8 mouse cellular contexts compared by ENCODE assay signal in the genomic region with DNA sequence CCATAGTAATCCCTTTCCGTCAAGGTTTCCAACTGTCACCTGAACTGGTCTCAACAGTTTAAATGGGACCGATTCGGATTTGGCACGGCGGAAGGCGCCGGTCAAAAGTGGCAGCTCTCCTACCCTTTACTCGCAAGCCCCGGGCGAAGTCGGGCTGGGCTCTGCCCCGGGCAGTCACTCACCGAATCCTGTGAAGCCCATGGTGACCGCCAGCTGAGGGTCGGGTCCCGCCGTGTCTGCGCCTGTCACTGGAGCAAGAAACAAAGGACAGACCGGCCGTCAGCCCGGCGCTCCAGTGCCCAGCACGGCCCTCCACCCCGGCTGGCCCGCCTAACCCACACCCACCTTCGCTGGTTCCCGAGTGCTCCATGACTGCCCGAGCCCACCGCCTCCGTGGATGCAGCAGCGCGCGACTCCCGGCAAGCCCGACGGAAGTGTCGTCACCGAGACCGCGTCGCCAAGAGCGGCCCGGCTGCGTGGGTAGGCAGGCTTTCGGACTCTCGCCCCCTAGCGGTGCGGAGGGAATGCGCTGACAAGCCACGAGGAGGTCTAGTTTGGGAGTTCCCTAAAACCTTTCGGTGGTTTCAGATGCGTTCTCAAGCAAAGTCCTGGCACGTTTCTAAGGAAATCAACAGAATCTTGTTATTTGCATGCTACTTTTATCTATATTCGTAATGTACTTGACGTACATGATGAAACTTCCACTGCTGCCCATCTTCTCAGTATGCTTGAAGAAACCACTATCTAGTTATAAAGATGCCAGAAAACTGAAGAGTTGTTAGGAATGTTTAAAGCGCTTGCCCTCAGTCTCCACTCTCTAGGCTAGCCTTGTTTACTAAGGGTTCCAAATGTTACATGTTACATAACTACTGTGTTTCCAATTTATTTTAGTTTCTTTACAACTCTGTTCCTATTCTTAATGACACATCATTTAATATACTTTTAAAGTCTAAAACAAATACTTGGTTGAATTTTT. TPM values are rescaled to one million over a fixed set of nuclear protein-coding genes. Genes with fewer than 3 reads are reported as not detected.
A peak's percentile ranks its signal among the peaks of the same experiment; 100 is the strongest.
DNase-seq lines count a peak whose midpoint lies in the region; ATAC-seq lines count a peak whose summit lies in the region.

A gene (minus strand): TSS at position 436 of the 976 bp plus-strand sequence.

- 2% methylated on average over 56 of the region's 56 CpGs for WGBS in heart, embryonic 10.5 days
- WGBS in kidney, embryonic 15.5 days = 2% methylated on average over 56 of the region's 56 CpGs

- peak; percentile 98 for ATAC-seq in erythroblast, adult 5-6 weeks (replicated peaks; ENCODE audit: low FRiP score, poor library complexity, severe bottlenecking)
- ATAC-seq in kidney, embryonic 15.5 days (replicated peaks; ENCODE audit: low FRiP score) = peak; percentile 95
- peak; percentile 95 for ATAC-seq in monocyte, adult 5-6 weeks (replicated peaks; ENCODE audit: insufficient number of reproducible peaks, low FRiP score, low TSS enrichment, poor library complexity, severe bottlenecking)

- H3K36me3 ChIP-seq in heart, embryonic 10.5 days = peaks cover 19% of the 10 kb centered on the region
- peaks cover 27% of the 10 kb centered on the region for H3K36me3 ChIP-seq in kidney, embryonic 15.5 days

- H3K27me3 ChIP-seq in heart, embryonic 10.5 days (ENCODE audit: insufficient read depth, poor library complexity, severe bottlenecking) = no peaks in the 10 kb centered on the region
- no peaks in the 10 kb centered on the region for H3K27me3 ChIP-seq in kidney, embryonic 15.5 days

- peak within 1 kb of the TSS; percentile 62 for H3K4me2 ChIP-seq in kidney, embryonic 15.5 days

- peak; percentile 100 for DNase-seq in B cell, adult 2 months
- peak; percentile 99 for DNase-seq in brain, adult 2 months (ENCODE audit: low read depth, low spot score)
- DNase-seq in heart, embryonic 10.5 days (ENCODE audit: low spot score) = peak; percentile 95
- peak; percentile 96 for DNase-seq in liver
- peak; percentile 97 to 100 for DNase-seq in spleen, postnatal 4 days (ENCODE audit: low spot score in 2 of 2)

- no peaks in the 10 kb centered on the region for H3K9me3 ChIP-seq in heart, embryonic 10.5 days
- H3K9me3 ChIP-seq in kidney, embryonic 15.5 days (replicated peaks) = no peaks in the 10 kb centered on the region

- H3K27ac ChIP-seq in heart, embryonic 10.5 days = peak within 1 kb of the TSS; percentile 88
- peak within 1 kb of the TSS; percentile 41; the same call in 1 of the 2 replicates for H3K27ac ChIP-seq in kidney, embryonic 15.5 days

- peak within 1 kb of the TSS; percentile 90 for H3K4me3 ChIP-seq in heart, embryonic 10.5 days
- H3K4me3 ChIP-seq in kidney, embryonic 15.5 days (replicated peaks) = peak within 1 kb of the TSS; percentile 91

- peaks cover 4% of the 10 kb centered on the region; the same call in 1 of the 2 replicates for H3K4me1 ChIP-seq in heart, embryonic 10.5 days
- H3K4me1 ChIP-seq in kidney, embryonic 15.5 days = peaks cover 4% of the 10 kb centered on the region

- peak within 1 kb of the TSS; percentile 84 for H3K9ac ChIP-seq in kidney, embryonic 15.5 days

RNA-seq across cellular contexts. Expression of the gene that starts here (rescaled TPM):
- 8.6 and 28.4 TPM in 2 replicates for total RNA-seq in erythroblast, adult 5-6 weeks (2015; ENCODE audit: low replicate concordance)
- 16.9 and 25.1 TPM in 2 replicates for total RNA-seq in erythroblast, adult 5-6 weeks (2017; ENCODE audit: low replicate concordance)
- 47.1 and 51.6 TPM in 2 replicates for polyA plus RNA-seq in heart, embryonic 10.5 days (2016; fragmentation: Nextera tagmentation; extraction: Ambion mirVana)
- 58.7 and 59.4 TPM in 2 replicates for polyA plus RNA-seq in kidney, embryonic 15.5 days (2015; fragmentation: Nextera tagmentation; extraction: Ambion mirVana)
- 38.1 to 46.0 TPM (median 42.8 TPM) in 3 replicates for total RNA-seq in monocyte, adult 5-6 weeks (2017)

Comparison
In these comparisons a context has a peak if more than half of its experiments do, and no peak if none do; other contexts are left out.
1. Peak in every context shown above with its lines: DNase-seq, ATAC-seq, H3K4me3 ChIP-seq and H3K27ac ChIP-seq.